Mouse (Mus musculus) naive thymus-derived CD4-positive, alpha-beta T cell, adult 2 months (primary cell): ENCODE data around the gene Dnmt3a.
A peak's percentile ranks its signal among the peaks of the same experiment; 100 is the strongest.

ENCODE experiments used
- DNase-seq: peaks from one replicate; pipeline ENCODE4 v3.0.0-alpha.2; 2011; ENCODE audit warnings: low read depth

Dnmt3a gene

GRCm38 (mm10) chr12:3855762-3856501 is 50.1 kb downstream of the Dnmt3a start:
- peak; percentile 67 for DNase-seq

DNA sequence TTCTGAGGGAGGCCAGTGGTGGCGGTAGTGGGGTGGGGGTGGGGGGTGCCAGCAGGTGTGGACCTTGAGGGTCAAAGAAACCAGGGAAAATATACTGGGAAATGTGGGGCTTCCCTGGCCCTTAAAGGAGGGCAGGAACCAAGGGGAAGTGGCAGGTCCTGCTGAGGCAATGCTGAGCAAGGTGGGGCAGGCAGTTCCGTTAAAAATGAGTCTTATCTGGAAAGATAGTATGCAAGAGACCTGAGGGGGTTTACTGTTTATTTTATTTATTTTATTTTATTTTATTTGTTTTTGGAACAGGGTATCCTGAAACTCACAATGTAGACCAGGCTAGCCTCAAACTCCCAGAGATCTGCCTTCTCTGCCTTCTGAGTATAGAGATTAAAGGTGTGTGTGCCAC is 50.9 kb downstream of the Dnmt3a start:
- DNase-seq: no peak

DNA sequence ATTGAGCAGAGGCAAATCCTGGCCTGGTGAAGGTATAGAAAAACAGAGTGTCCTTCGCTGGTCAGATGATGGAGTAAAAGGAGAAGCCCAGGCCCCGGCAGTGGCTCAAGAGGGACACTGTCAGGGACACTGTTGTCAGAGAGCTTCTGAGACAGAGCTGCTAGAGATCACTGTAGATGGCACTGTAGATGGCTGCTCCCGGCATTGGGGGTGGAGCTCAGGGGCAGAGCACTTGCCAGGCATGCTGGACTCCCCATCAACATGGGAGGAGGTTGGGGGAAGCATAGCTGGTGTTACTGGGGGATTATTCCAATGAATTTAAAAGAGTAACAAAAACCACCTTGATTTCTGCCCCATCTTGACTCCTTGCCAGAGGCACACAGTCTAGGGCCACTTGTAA is 51.4 kb downstream of the Dnmt3a start:
- DNase-seq: no peak

GRCm38 (mm10) chr12:3857773-3858172 is 52.0 kb downstream of the Dnmt3a start:
- no peak for DNase-seq

GRCm38 (mm10) chr12:3858754-3859153 is 52.9 kb downstream of the Dnmt3a start:
- no peak for DNase-seq

DNA sequence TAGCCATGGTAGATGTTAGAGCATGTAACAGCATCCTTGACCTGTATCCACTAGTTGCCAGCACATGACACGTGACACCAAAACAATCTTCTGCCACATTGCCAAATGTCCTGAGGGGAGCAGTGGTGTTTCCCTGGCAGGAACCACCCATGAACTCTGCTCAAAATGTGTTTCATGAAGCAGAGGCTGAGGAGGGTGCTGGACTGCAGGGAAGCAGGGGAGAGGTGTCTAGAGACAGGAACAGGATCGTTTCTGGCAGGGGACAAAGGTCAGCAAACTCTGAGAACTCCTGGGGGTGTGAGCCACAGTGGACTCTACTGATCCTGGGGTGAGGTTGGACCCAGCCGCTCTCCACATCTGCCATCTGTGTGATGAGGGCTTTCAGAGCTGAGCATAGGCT is 53.7 kb downstream of the Dnmt3a start:
- no peak for DNase-seq

- DNase-seq: no peak
Measured at GRCm38 (mm10) chr12:3860005-3860404, 54.2 kb downstream of the Dnmt3a start.

DNA sequence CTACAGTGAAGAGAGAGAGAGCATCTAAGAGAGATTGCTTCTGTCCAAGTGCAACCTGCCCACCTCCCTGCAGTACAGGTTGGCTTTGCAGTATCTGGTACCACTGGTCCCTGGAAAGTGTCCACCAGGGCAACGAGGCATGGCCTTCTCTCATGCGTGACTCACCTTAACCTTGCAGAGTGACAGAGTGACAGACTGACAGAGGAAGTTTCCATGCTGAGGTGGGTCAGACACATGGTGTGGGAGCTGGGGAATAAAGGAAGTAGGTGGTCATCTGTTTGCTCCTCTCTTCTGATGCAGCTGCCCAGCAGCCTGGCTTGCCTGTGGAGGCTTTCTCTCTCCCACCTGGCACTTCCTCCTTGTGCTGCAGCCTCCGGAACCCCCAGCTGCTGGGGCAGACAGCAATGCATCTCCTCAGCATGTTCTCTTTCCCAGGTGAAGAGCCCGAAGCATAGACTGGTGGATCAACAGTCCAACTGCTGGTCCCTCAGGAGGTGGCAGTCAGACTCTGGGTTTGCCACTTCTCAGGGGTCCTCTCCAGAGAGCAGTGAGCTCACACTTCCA is 55.9 kb downstream of the Dnmt3a start:
- DNase-seq: no peak

- no peak for DNase-seq
Measured at GRCm38 (mm10) chr12:3862253-3862652, 56.4 kb downstream of the Dnmt3a start.

- no peak for DNase-seq
Measured at GRCm38 (mm10) chr12:3864208-3864607, 58.4 kb downstream of the Dnmt3a start.

- no peak for DNase-seq
Measured at GRCm38 (mm10) chr12:3865594-3865993, 59.8 kb downstream of the Dnmt3a start.

- DNase-seq: no peak
Measured at GRCm38 (mm10) chr12:3866654-3867370, 61.0 kb downstream of the Dnmt3a start.

- DNase-seq: no peak
Measured at GRCm38 (mm10) chr12:3868115-3868514, 62.3 kb downstream of the Dnmt3a start.

DNA sequence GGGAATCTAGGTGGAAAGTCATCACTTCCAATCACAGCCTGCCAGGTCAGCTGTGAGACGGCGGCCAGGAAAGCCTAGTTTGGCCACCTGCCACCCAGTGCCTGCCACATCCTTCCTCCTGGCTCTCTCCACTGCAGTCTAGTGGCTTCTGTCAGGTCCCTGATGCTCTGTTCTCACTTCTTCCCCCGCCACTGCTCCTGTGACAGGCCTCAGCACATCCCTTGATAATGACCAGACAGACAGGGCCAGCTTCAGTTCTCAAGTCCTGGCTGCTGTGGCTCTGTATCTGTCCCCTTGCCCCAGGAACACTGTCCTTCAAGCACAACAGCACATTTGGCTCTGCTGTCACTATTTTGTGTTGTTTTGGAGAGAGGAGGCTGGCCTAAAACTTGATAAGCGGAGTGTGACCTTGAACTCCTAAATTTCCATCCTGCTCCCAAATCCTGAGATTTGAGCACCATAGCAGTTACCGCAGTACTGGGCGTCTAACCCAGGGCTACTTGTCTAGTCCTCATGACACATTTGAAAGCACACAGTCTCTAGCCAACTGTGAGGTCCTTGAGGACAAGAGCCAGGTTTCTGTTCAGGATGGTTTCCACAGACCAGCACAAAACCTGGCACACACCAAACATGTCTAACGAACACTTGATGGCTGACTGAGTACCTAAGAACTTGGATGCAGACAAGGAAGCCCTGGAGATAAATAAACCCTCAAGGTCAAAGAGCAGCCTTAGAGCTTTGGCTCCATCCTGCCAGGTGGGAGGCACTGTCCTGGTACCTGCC is 63.1 kb downstream of the Dnmt3a start:
- peak; percentile 35 for DNase-seq

DNA sequence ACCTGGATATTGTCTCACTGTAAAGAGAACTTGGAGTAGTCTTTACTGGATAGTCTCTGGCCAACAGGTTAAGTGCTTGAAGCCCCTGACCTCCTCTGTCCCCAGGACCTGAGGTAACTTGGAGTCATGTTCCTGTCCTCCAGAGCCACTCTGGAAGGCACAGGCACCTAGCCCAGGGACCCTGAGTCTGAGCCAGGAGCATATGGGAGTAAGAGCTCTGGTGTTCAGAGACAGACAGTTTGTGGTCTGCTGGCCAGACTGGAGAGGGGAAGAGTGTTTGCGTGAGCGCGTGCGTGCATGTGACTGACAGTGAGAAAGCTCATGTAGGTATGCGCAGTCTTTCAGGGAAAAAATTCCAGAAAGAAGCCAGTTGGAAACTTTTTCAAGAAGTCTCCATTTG is 64.2 kb downstream of the Dnmt3a start:
- DNase-seq: no peak

DNA sequence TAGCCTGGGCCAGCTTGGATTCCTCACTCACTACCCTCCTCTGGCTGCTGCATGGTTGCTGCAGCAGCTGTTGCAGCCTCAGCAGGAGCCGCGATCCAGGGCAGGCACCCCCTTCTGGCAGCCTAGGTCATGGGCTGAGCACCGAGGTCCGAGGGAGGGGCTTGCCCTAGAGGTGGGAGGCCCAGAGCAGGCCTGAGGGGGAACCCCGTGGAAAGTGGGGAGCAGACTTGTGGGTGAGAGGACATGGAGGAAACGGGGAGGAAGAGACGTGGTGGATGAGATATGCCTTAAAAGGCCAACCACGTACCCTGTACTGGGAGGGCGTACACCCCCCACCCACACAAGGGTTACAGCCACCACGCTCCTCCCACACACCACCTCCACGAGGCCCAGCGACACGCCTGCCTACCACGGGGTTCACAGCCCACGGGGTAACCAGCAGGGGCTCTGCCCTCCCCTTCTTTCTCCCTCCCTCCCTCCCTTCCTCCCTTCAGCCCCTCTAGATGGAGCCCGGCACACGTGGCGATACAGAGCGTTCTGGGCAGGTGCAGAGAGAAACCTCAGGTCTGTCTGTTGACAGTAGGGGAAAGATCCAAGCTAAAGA is 65.2 kb downstream of the Dnmt3a start:
- DNase-seq: peak; percentile 84

- peak; percentile 35 for DNase-seq
Measured at GRCm38 (mm10) chr12:3871637-3872036, 65.8 kb downstream of the Dnmt3a start.

DNA sequence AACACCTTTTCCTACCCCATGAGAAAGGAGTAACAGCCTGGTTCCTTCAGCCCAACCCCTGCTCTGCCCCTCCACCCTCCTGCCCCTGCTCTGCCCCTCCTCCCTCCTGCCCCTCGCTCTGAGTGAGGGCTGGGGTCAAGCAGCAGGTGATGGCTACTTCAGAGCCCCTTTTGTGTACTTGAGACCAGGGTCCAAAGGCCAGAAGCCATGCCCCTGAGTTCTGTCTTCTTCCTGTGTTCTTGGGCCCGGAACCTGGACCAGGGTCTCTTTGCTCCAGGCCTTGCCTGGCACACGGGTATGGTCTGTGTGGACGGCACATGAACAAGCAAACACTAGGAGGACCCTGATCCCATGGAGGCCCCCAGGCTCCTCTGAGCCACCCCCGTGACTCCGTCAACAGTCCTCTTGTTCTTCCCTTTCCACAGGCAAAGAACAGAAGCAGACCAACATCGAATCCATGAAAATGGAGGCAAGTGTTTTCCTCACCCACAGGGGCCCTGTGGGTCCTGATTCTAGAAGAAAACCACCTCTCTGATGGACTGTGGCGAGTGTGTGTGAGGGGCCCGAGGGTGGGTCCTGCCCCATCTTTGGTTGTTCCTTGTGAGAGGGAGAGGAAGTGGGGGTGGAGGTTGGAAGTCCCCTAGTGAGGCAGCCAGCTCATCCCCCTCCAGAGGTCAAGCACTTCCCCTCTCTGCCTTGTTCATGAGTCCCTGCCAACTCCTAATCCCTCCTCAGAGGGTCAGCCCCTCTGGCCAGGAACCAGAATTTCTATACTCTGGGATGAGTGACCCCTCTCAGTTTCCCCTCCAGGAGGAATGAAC is 66.8 kb downstream of the Dnmt3a start:
- DNase-seq: no peak

- DNase-seq: no peak
Measured at GRCm38 (mm10) chr12:3875474-3875873, 69.7 kb downstream of the Dnmt3a start.

- DNase-seq: no peak
Measured at GRCm38 (mm10) chr12:3877376-3877775, 71.6 kb downstream of the Dnmt3a start.

DNA sequence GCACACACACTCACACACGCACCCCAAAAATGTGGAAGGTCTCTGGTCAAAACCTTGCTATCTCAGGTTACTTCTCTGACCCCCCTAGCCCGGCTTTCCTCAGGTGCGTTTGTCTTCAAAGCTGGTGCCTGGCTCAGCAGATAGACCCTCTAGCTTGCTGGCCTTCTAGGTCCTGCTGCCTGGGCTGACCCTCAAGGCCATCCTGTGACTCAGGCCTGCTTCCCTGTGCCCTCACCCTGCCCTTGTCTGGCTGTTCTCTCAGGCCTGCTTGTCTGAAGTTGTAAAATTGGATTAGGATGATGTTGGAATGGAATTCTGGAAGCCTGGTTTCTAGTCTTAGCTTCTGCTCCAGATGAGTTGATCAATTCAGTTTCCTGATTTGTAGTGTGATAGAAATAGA is 75.7 kb downstream of the Dnmt3a start:
- DNase-seq: no peak
